Mouse (Mus musculus) intestine, embryonic 16.5 days (tissue): Measurements from ENCODE around the gene 4931428F04Rik. TPM values are rescaled to one million over a fixed set of nuclear protein-coding genes. Genes with fewer than 3 reads are reported as not detected.

ENCODE experiments used
- ATAC-seq: fragments of 200-750 bp; cut with Nextera tagmentation; 2 replicates; pipeline ENCODE4 v1.8.0; 2017; ENCODE audit warnings: moderate TSS enrichment, moderate library complexity
- H3K27ac ChIP-seq: fragments of 300-500 bp; sonication (generic); 2 replicates; pipeline ENCODE4 v1.5.1; 2014; ENCODE audit warnings: mild to moderate bottlenecking, low read length
- H3K27me3 ChIP-seq: fragments of 300-500 bp; sonication (generic); replicated peaks from 2 replicates; pipeline ENCODE4 v1.6.1; 2014; ENCODE audit warnings: low read length, control low read depth, mixed read lengths; ENCODE audit not compliant: control insufficient read depth, insufficient read depth
- H3K36me3 ChIP-seq: fragments of 300-500 bp; sonication (generic); 2 replicates; pipeline ENCODE4 v1.6.1; 2014; ENCODE audit warnings: low read length, control low read depth; ENCODE audit not compliant: control insufficient read depth, insufficient read depth
- H3K4me1 ChIP-seq: fragments of 300-500 bp; sonication (generic); 2 replicates; pipeline ENCODE4 v1.6.1; 2014; ENCODE audit warnings: low read length, control low read depth, mixed read lengths; ENCODE audit not compliant: control insufficient read depth, insufficient read depth
- H3K4me2 ChIP-seq: fragments of 300-500 bp; sonication (generic); 2 replicates; pipeline ENCODE4 v1.6.1; 2014; ENCODE audit warnings: low read depth, low read length, control low read depth
- H3K4me3 ChIP-seq: fragments of 300-500 bp; sonication (generic); 2 replicates; pipeline ENCODE4 v1.5.1; 2014; ENCODE audit warnings: mild to moderate bottlenecking, low read length
- H3K9ac ChIP-seq: fragments of 300-500 bp; sonication (generic); 2 replicates; pipeline ENCODE4 v1.6.1; 2014; ENCODE audit warnings: low read depth, low read length
- H3K9me3 ChIP-seq: fragments of 300-500 bp; sonication (generic); 2 replicates; pipeline ENCODE4 v1.6.1; 2016; ENCODE audit warnings: low read length, control low read depth; ENCODE audit not compliant: control insufficient read depth
- WGBS: fragments of 180-500 bp; shearing (Covaris S2); extraction: QIAGEN DNeasy Blood & Tissue Kit; methylation state at CpG from one replicate; pipeline ENCODE4 v1.1.7; 2014; 5-methylcytosine and 5-hydroxymethylcytosine counted together
- polyA plus RNA-seq: library from polyadenylated mRNA; unstranded; fragments of >200 nt; fragmentation: Nextera tagmentation; extraction: Ambion mirVana; gene quantifications from 2 replicates; pipeline ENCODE4 v1.2.1, GENCODE M21; 2015

The 4931428F04Rik gene
- polyA plus RNA-seq, 1 experiment from 2014 or later, result 6.7 TPM

DNA sequence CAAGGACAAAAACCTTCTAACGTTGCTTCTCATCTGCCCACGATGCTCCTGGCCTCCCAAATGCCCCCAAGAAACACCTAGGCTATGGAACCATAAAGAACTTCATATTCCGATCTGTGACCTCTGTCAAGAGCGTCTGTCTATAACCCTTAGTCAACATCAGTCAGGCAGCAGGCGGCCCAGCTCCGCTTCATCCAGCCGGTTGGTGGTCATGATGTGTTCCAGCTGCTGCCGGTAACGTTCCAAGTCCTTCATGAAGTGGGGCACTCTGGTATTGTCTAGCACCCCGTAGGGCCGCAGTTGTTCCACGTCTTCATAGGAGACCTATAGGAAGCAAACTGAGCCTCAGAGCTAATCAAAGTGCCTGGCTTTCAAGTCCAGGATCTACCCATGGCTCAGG lies 7.8 kb downstream of the 4931428F04Rik start:
- Histone ChIP-seq H3K4me3 (no peak overlapping the region), H3K9ac (no peak overlapping the region), H3K4me1 (peaks cover 9% of the 10 kb centered on the region), H3K36me3 (no peaks in the 10 kb centered on the region; the same call in 1 of the 2 replicates), H3K27me3 (peaks cover 34% of the 10 kb centered on the region), H3K4me2 (no peak overlapping the region), H3K9me3 (no peaks in the 10 kb centered on the region), H3K27ac (no peak overlapping the region)
- 90% methylated on average over 12 of the region's 12 CpGs for WGBS
- no peak for ATAC-seq

DNA sequence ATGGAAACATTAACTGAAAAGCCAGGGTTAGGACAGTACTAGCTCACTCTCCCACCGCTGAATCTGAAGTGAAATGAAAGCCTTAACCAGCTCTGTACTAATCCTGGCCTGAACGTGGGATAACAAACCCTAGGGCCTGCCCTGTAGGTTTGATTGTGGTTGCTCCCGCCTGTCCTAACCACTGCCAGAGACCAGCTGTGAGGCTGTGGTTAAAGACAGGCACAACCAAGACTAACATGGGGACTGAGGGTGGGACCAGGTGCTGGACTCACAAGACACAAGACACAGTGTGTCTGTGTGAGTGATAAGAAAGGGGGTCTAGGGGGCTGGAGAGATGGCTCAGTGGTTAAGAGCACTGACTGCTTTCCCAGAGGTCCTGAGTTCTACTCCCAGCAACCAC lies 9.1 kb downstream of the 4931428F04Rik start:
- H3K9ac ChIP-seq, result no peak overlapping the region
- no peak for ATAC-seq
- peaks cover 42% of the 10 kb centered on the region for H3K27me3 ChIP-seq
- 77% methylated on average over 3 of the region's 3 CpGs for WGBS
- H3K9me3 ChIP-seq, result no peaks in the 10 kb centered on the region
- H3K36me3 ChIP-seq, result no peaks in the 10 kb centered on the region; the same call in 1 of the 2 replicates
- peaks cover 18% of the 10 kb centered on the region for H3K4me1 ChIP-seq
- no peak overlapping the region for H3K27ac ChIP-seq
- no peak overlapping the region for H3K4me3 ChIP-seq
- no peak overlapping the region for H3K4me2 ChIP-seq

DNA sequence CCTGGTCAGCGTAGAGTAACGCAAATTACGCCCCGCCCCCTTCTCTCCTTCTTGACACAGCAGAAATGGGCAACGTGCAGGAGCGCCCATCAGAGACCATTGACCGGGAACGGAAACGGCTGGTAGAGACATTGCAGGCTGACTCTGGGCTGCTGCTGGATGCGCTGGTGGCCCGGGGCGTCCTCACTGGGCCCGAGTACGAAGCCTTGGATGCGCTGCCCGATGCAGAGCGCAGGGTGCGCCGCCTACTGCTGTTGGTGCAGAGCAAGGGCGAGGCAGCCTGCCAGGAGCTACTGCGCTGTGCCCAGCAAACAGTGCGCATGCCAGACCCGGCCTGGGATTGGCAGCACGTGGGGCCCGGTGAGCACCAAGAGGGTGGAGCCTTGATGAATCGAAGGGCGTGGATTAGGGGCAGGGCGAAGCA lies 10.7 kb downstream of the 4931428F04Rik start:
- peak; percentile 70 for ATAC-seq
- Histone ChIP-seq H3K4me3 (peak overlapping the region; percentile 33), H3K4me2 (peak overlapping the region; percentile 58)

DNA sequence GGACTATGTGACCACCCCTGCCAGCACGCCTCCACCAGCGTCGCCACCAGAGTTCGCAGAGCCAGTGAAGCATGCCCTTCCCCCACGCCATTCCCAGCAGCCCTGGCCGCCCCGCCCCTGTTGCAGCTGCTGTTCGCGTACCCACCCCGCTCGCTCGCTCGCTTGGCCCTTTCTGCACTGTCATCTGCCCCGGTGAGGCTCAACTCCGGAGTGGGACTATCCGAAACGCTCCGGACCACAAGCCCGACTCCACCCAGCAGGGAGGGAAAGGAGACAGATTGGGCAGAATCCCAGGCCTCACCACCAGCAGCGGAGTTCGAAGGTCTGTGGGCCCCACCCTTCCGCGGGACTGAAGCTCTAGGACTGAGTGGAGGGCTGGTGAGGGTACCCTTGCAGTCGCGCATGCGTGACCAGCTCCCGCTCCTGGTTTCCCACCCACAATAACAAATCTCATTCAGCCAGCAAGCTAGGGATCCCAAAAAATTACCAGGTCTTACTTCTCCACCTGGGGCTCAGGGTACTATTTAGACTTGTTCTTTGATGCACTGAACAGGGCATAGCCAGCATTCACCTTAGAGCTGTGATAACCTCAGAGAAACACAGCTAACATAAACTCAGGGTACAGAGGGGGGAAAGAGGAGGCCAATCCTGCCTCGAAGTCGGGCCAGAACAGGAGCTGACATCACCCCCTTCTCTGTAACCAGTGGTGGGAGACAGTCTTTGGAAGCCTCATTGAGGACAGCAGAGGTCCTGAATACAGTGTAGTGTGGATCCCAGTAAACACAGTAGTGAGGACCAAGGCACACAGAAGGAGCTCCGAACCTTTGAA lies 13.2 kb downstream of the 4931428F04Rik start:
- H3K9ac ChIP-seq, result peak overlapping the region; percentile 54

More for the DNA sequence above, 10.7 kb downstream of the 4931428F04Rik start:
- no peaks in the 10 kb centered on the region; the same call in 1 of the 2 replicates for H3K36me3 ChIP-seq
- H3K4me1 ChIP-seq, result peaks cover 21% of the 10 kb centered on the region
- H3K27ac ChIP-seq, result no peak overlapping the region
- no peaks in the 10 kb centered on the region for H3K9me3 ChIP-seq
- H3K27me3 ChIP-seq, result peaks cover 53% of the 10 kb centered on the region
- H3K9ac ChIP-seq, result peak overlapping the region; percentile 46; the same call in 1 of the 2 replicates
- 3% methylated on average over 28 of the region's 28 CpGs for WGBS

DNA sequence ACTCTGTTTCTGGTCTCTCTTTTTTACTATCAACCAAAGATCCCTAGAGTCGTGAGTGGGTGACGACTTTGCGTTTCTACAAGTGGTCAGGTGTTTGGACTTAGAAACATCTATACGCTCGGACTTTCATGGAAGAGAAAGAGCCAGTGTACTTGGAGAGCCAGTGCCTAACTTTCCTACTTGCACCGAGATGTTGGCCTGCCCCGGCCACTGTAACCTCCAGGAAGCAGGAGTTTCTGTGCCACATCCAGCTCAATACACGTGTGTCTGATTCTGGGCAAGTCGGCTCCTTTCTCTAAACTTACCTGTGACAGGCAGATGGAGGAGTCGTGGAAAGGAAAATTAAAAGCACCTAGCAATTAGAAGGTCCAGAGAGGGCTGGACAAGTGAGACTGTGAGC lies 13.8 kb downstream of the 4931428F04Rik start, which contains the start of gene Nol3:
Gene Nol3 (plus strand): TSS at position 301 of the 400 bp plus-strand sequence.
- no peak for ATAC-seq
- Histone ChIP-seq H3K36me3 (no peaks in the 10 kb centered on the region), H3K27me3 (peaks cover 74% of the 10 kb centered on the region), H3K27ac (no peak within 1 kb of the TSS), H3K4me2 (peak within 1 kb of the TSS; percentile 81), H3K4me3 (peak within 1 kb of the TSS; percentile 48), H3K9ac (peak within 1 kb of the TSS; percentile 54), H3K9me3 (no peaks in the 10 kb centered on the region), H3K4me1 (peaks cover 21% of the 10 kb centered on the region)
- WGBS, result 6% methylated on average over 10 of the region's 10 CpGs

More for the DNA sequence above, 13.2 kb downstream of the 4931428F04Rik start:
- peak overlapping the region; percentile 81 for H3K4me2 ChIP-seq
- peak; percentile 54 for ATAC-seq
- peaks cover 21% of the 10 kb centered on the region for H3K4me1 ChIP-seq
- H3K9me3 ChIP-seq, result no peaks in the 10 kb centered on the region
- peak overlapping the region; percentile 48 for H3K4me3 ChIP-seq
- WGBS, result 5% methylated on average over 30 of the region's 30 CpGs
- no peak overlapping the region for H3K27ac ChIP-seq
- peaks cover 67% of the 10 kb centered on the region for H3K27me3 ChIP-seq
- no peaks in the 10 kb centered on the region for H3K36me3 ChIP-seq

DNA sequence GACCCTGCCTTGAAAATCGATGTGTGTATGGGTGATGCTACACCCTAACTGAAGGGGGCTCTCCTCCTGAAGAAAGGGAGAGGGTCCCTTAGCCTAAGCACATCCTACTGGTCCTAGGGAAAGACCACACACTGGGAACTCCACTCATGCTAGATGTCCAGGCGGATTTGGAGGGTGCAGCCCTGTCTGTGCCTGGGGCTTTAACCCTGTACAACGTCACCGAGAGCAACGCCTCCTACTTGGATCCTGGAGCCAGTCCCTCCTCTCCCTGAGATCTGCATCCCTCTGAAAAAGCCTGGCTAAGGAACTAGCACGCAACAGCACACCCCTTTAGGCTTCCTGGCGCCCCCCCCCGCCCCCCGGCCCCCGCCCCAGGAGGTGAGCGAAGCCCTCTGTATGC lies 14.3 kb downstream of the 4931428F04Rik start:
- Histone ChIP-seq H3K27me3 (peaks cover 76% of the 10 kb centered on the region), H3K36me3 (no peaks in the 10 kb centered on the region), H3K4me1 (peaks cover 26% of the 10 kb centered on the region), H3K4me3 (no peak overlapping the region; the same call in 1 of the 2 replicates), H3K9me3 (no peaks in the 10 kb centered on the region), H3K9ac (0 out of 2 replicates have a peak overlapping the region, but pooled peaks have one; percentile 54), H3K27ac (no peak overlapping the region), H3K4me2 (peak overlapping the region; percentile 81)
- ATAC-seq, result no peak
- 11% methylated on average over 11 of the region's 11 CpGs for WGBS

DNA sequence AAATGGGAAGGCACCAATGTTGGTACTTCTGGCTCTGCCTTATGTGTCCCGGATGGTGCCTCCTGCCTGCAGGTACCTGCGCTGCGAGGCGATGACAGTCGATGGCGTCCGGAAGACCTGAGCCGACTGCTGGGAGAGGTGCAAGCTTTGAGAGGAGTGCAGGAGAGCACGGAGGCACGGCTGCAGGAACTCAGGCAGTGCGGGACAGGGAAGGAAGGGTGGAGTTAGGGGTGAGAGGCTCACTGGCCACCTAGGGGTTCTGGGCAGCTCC lies 18.8 kb downstream of the 4931428F04Rik start:
- WGBS, result 4% methylated on average over 11 of the region's 11 CpGs
- Histone ChIP-seq H3K4me3 (no peak overlapping the region), H3K27ac (no peak overlapping the region), H3K4me2 (no peak overlapping the region), H3K9ac (no peak overlapping the region), H3K27me3 (peaks cover 77% of the 10 kb centered on the region), H3K9me3 (no peaks in the 10 kb centered on the region), H3K4me1 (peaks cover 32% of the 10 kb centered on the region), H3K36me3 (no peaks in the 10 kb centered on the region)
- no peak for ATAC-seq

DNA sequence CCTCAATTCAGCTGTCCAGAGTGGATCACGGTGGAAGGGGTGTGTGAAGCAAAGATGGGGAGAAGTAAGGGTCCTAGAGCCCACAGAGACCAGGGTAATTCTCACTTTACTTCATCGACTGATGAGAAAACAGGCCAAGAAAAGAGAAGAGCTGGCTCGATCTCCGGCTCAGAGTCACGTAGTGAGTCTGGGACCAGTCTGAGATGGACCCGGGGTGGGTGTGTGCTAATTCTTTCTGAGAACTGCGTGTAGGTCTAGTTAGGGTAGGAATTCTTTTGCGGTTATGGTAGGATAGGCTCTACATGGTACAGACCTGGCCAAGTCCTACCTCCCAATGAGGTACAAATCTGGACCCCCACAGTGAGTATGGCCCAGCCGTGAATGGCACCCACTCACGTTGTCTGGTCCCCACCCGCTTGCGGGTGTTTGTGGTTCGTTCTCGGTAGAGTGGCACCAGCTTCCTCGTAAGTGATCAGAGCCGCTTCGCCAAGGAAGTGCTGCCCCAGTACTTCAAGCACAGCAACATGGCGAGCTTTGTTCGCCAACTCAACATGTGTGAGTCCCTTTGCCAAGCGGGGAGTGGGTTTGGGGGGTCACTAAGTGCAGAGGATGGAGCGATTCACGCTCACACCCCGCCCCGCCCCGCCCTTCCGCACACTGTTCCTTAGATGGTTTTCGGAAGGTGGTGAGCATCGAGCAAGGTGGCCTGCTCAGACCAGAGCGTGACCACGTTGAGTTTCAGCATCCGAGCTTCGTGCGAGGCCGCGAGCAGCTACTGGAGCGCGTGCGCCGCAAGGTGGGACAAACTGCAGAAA lies 19.4 kb downstream of the 4931428F04Rik start:
- Histone ChIP-seq H3K27me3 (peaks cover 73% of the 10 kb centered on the region), H3K4me2 (peak overlapping the region; percentile 81), H3K27ac (no peak overlapping the region), H3K4me3 (peak overlapping the region; percentile 55), H3K4me1 (peaks cover 29% of the 10 kb centered on the region), H3K9me3 (no peaks in the 10 kb centered on the region), H3K9ac (peak overlapping the region; percentile 64), H3K36me3 (no peaks in the 10 kb centered on the region)
- no peak for ATAC-seq
- 6% methylated on average over 39 of the region's 39 CpGs for WGBS

DNA sequence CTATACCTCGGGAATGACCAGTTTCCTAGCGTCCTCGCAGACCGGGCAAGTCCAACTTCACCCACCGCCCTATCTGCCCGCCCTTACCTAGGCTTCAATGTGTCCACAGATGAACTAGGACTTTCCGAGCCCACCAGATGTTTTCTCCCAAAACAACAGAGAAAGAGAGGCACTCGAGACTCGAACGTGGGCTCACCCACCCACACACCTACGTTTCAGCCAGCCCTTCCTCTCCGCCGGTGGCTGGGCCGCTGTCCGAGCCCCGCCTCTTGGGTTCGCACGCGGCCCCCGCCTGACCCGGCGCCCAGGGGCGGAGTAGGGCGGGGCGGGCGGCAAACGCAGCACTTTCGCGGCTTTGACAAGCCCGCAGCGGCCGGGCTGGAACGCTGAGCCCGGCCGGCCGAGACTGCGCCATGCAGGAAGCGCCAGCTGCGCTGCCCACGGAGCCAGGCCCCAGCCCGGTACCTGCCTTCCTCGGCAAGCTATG lies 20.2 kb downstream of the 4931428F04Rik start, which contains the start of gene Hsf4:
Gene Hsf4 (plus strand): TSS at position 341 of the 487 bp plus-strand sequence.
- Histone ChIP-seq H3K4me1 (peaks cover 33% of the 10 kb centered on the region), H3K4me2 (peak within 1 kb of the TSS; percentile 81), H3K9me3 (no peaks in the 10 kb centered on the region), H3K36me3 (no peaks in the 10 kb centered on the region), H3K27me3 (peaks cover 68% of the 10 kb centered on the region), H3K27ac (no peak within 1 kb of the TSS), H3K9ac (peak within 1 kb of the TSS; percentile 64), H3K4me3 (peak within 1 kb of the TSS; percentile 55)
- under 1% methylated on average over 42 of the region's 42 CpGs for WGBS
- ATAC-seq, result peak; percentile 60
